Mouse (Mus musculus) forebrain, embryonic 13.5 days (tissue): Measurements from ENCODE around the gene Eps8l3. TPM values are rescaled to one million over a fixed set of nuclear protein-coding genes. Genes with fewer than 3 reads are reported as not detected.

Experiments used
- ATAC-seq: fragments of 200-750 bp; cut with Nextera tagmentation; 2 replicates; pipeline ENCODE4 v1.8.0; 2017
- H3K27ac ChIP-seq: fragments of 300-500 bp; sonication (generic); 2 replicates; pipeline ENCODE4 v1.5.1; 2015; ENCODE audit warnings: inconsistent platforms, mild to moderate bottlenecking, moderate library complexity
- H3K27me3 ChIP-seq: fragments of 300-500 bp; sonication (generic); 2 replicates; pipeline ENCODE4 v1.6.1; 2015; ENCODE audit warnings: mild to moderate bottlenecking, inconsistent platforms
- H3K36me3 ChIP-seq: fragments of 300-500 bp; sonication (generic); 2 replicates; pipeline ENCODE4 v1.6.1; 2015; ENCODE audit warnings: mild to moderate bottlenecking, inconsistent platforms; ENCODE audit not compliant: poor library complexity, severe bottlenecking
- H3K4me1 ChIP-seq: fragments of 300-500 bp; sonication (generic); 2 replicates; pipeline ENCODE4 v1.6.1; 2015; ENCODE audit warnings: inconsistent platforms
- H3K4me2 ChIP-seq: fragments of 300-500 bp; sonication (generic); 2 replicates; pipeline ENCODE4 v1.6.1; 2015; ENCODE audit warnings: inconsistent platforms, mild to moderate bottlenecking, moderate library complexity
- H3K4me3 ChIP-seq: fragments of 300-500 bp; sonication (generic); 2 replicates; pipeline ENCODE4 v1.5.1; 2015; ENCODE audit warnings: mild to moderate bottlenecking, inconsistent platforms
- H3K9ac ChIP-seq: fragments of 300-500 bp; sonication (generic); 2 replicates; pipeline ENCODE4 v1.6.1; 2015; ENCODE audit warnings: mild to moderate bottlenecking, inconsistent platforms
- H3K9me3 ChIP-seq: fragments of 300-500 bp; sonication (generic); replicated peaks from 2 replicates; pipeline ENCODE4 v1.6.1; 2016; ENCODE audit warnings: inconsistent platforms
- WGBS: fragments of 180-500 bp; shearing (Covaris S2); methylation state at CpG from one replicate; pipeline ENCODE4 v1.1.7; 2015; 5-methylcytosine and 5-hydroxymethylcytosine counted together
- polyA plus RNA-seq: library from polyadenylated mRNA; unstranded; fragments of >200 nt; fragmentation: Nextera tagmentation; extraction: Ambion mirVana; gene quantifications from 2 replicates; pipeline ENCODE4 v1.2.1, GENCODE M21; 2015

Gene Eps8l3
- polyA plus RNA-seq, 1 experiment from 2014 or later: not detected

DNA sequence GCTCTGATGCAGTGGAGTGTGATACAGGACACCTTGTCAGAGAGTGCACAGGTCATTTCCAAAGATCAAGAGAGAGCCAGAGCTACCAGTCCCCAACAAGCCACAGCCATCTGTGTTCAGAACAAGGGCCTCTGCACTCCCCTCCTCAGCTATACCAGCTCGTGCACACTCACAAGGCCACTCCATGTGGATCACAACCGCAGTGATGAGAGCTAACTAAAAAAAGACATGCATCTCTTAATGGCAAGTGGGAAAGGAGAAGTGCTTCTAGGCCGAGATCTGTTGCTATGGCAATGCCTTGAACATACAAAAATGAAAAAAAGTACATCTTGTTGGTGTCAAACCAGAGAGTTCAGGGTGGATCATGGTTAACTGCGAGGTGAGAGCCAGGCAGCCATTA, 62.8 kb downstream of the Eps8l3 start:
- no peaks in the 10 kb centered on the region for H3K9me3 ChIP-seq
- no peak overlapping the region for H3K4me2 ChIP-seq
- 0 out of 2 replicates have a peak, but pooled peaks cover 3% of the 10 kb centered on the region for H3K4me1 ChIP-seq
- H3K27me3 ChIP-seq: no peaks in the 10 kb centered on the region
- WGBS: 60% methylated on average over 4 of the region's 4 CpGs
- no peak overlapping the region for H3K9ac ChIP-seq
- H3K4me3 ChIP-seq: no peak overlapping the region
- no peak overlapping the region for H3K27ac ChIP-seq
- H3K36me3 ChIP-seq: no peaks in the 10 kb centered on the region
- ATAC-seq: no peak

DNA sequence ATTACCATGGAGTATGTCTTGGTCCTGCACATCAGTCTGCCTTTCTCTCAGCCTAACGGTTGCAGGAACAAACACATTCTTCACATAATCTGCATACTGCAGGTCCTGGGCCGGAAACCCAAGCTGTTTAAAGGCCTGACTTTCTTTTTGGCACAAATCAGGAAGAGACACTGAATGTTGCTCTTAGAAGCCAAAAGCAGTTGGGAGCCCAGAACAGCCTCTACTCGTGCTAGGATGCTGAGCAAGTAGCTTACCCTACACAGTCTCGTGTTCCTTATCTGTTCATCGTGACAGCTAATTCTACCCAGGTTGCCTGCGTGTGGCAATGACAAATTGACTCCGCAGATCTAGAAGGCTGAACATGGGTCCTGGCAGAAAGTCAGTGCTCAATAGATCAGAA, 63.5 kb downstream of the Eps8l3 start:
- Histone ChIP-seq H3K27me3 (no peaks in the 10 kb centered on the region), H3K36me3 (no peaks in the 10 kb centered on the region), H3K9ac (no peak overlapping the region), H3K9me3 (no peaks in the 10 kb centered on the region), H3K27ac (no peak overlapping the region), H3K4me2 (no peak overlapping the region), H3K4me1 (0 out of 2 replicates have a peak, but pooled peaks cover 3% of the 10 kb centered on the region), H3K4me3 (no peak overlapping the region)
- WGBS: 87% methylated on average over 7 of the region's 7 CpGs
- ATAC-seq: no peak

GRCm38 (mm10) chr3:107941261-107941660, 64.2 kb downstream of the Eps8l3 start:
- no peaks in the 10 kb centered on the region for H3K27me3 ChIP-seq
- ATAC-seq: no peak
- 77% methylated on average over 4 of the region's 4 CpGs for WGBS

More at GRCm38 (mm10) chr3:107941261-107941660, 64.2 kb downstream of the Eps8l3 start:
- Histone ChIP-seq H3K36me3 (no peaks in the 10 kb centered on the region), H3K4me2 (no peak overlapping the region), H3K9ac (no peak overlapping the region), H3K4me3 (no peak overlapping the region), H3K9me3 (no peaks in the 10 kb centered on the region), H3K4me1 (0 out of 2 replicates have a peak, but pooled peaks cover 3% of the 10 kb centered on the region), H3K27ac (no peak overlapping the region)

Other genes with a start within 250 kb of the Eps8l3 start
- not detected in 2 replicates for gene Gm10961, start 245.9 kb upstream of the Eps8l3 start, polyA plus RNA-seq
- gene Strip1, start 245.5 kb upstream of the Eps8l3 start, polyA plus RNA-seq: 110 and 122 TPM in 2 replicates
- 98.6 and 106 TPM in 2 replicates for gene Ahcyl1, start 180.7 kb upstream of the Eps8l3 start, polyA plus RNA-seq
- gene Csf1, start 116.8 kb upstream of the Eps8l3 start, polyA plus RNA-seq: 4.5 and 4.9 TPM in 2 replicates
- 222 and 225 TPM in 2 replicates for gene Gstm5, start 18.6 kb downstream of the Eps8l3 start, polyA plus RNA-seq
- gene Gstm7, start 54.6 kb downstream of the Eps8l3 start, polyA plus RNA-seq: 83.5 and 89.2 TPM in 2 replicates
- gene Gstm6, start 66.5 kb downstream of the Eps8l3 start, polyA plus RNA-seq: 11.7 and 11.9 TPM in 2 replicates
- gene Gstm3, start 92.1 kb downstream of the Eps8l3 start, polyA plus RNA-seq: 0.14 and 0.26 TPM in 2 replicates
- gene Gstm2, start 109.2 kb downstream of the Eps8l3 start, polyA plus RNA-seq: 2.8 and 3.6 TPM in 2 replicates
- gene Gstm1, start 140.7 kb downstream of the Eps8l3 start, polyA plus RNA-seq: 27.5 and 28.4 TPM in 2 replicates
- gene Gstm4, start 167.7 kb downstream of the Eps8l3 start, polyA plus RNA-seq: 10.8 and 11.4 TPM in 2 replicates
- gene Ampd2, start 209.4 kb downstream of the Eps8l3 start, polyA plus RNA-seq: 38.6 and 45.3 TPM in 2 replicates
- gene Gnat2, start 215.6 kb downstream of the Eps8l3 start, polyA plus RNA-seq: 0.44 and 0.57 TPM in 2 replicates